Comparison of ENCODE assay signal across 20 mouse cellular contexts in genomic region chr19:58521696-58522095, GRCm38 (mm10). TPM values are rescaled to one million over a fixed set of nuclear protein-coding genes. Genes with fewer than 3 reads are reported as not detected.
"Had no signal": no experiment of that assay in that cellular context is flagged by ENCODE, and none has a peak within 500 bp of the region (broad histone marks: within the 10 kb centered on the region; RNA-seq: fewer than 3 reads in every experiment).

No protein-coding gene starts in this region.

- DNase-seq: kidney, adult 2 months; kidney, postnatal 14 days; layer of hippocampus, postnatal 36 days; lung, postnatal 14 days; thymus, postnatal 25 days had no signal

RNA-seq across cellular contexts. Expression of gene Ccdc172, which starts 9.9 kb away (rescaled TPM):
- polyA plus RNA-seq: intestine, embryonic 15.5 days; kidney, adult 2 months; kidney, embryonic 15.5 days; large intestine, adult 2 months; limb, embryonic 11.5 days; limb, embryonic 15.5 days; liver, embryonic 12.5 days; liver, embryonic 16.5 days; lung, embryonic 15.5 days; macrophage; midbrain, embryonic 11.5 days; midbrain, embryonic 15.5 days; neural tube, embryonic 13.5 days; spleen, adult 2 months; stomach, embryonic 16.5 days; urinary bladder, adult 2 months had no signal
